Mouse (Mus musculus) spleen, adult 2 months (tissue): Measurements from ENCODE around the gene Paqr5.

Experiments
- CTCF ChIP-seq: fragments of 200-500 bp; IDR thresholded peaks from 2 replicates; pipeline ENCODE4 v1.5.1; 2011; ENCODE audit warnings: mild to moderate bottlenecking, inconsistent platforms; ENCODE audit not compliant: insufficient read depth, insufficient read length, insufficient replicate concordance; ENCODE audit errors: extremely low read depth
- POLR2A ChIP-seq: fragments of 200-500 bp; IDR thresholded peaks from 2 replicates; pipeline ENCODE4 v1.6.1; 2011; ENCODE audit warnings: low read depth, low read length, inconsistent platforms

GRCm38 (mm10) chr9:61947402-61948346 is 79.0 kb downstream of the Paqr5 start:
- TF ChIP-seq CTCF (peak; percentile 94), POLR2A (no peak)
